Mouse (Mus musculus) bone marrow, adult 2 months (tissue): Measurements from ENCODE around the gene 1700001P01Rik. TPM values are rescaled to one million over a fixed set of nuclear protein-coding genes. Genes with fewer than 3 reads are reported as not detected.

Experiments used
- H3K27ac ChIP-seq: fragments of 200-500 bp; 2 replicates; pipeline ENCODE4 v1.5.1; 2012; ENCODE audit warnings: low read depth, mild to moderate bottlenecking, control low read depth, inconsistent platforms, low read length; ENCODE audit not compliant: control insufficient read depth, poor library complexity, insufficient read depth
- H3K4me1 ChIP-seq: fragments of 200-500 bp; 2 replicates; pipeline ENCODE4 v1.6.1; 2011; ENCODE audit warnings: low read length; ENCODE audit not compliant: control insufficient read depth, insufficient read depth
- H3K4me3 ChIP-seq: fragments of 200-500 bp; replicated peaks from 2 replicates; pipeline ENCODE3; 2011; ENCODE audit warnings: mild to moderate bottlenecking, low read depth, low read length, control low read depth; ENCODE audit not compliant: control insufficient read depth
- CTCF ChIP-seq: fragments of 200-500 bp; IDR thresholded peaks from 2 replicates; pipeline ENCODE4 v1.5.1; 2011; ENCODE audit warnings: low read length, control low read depth; ENCODE audit not compliant: control insufficient read depth, insufficient read depth
- POLR2A ChIP-seq: fragments of 200-500 bp; IDR thresholded peaks from 2 replicates; pipeline ENCODE4 v1.6.1; 2011; ENCODE audit warnings: low read depth, mild to moderate bottlenecking, control low read depth, low read length, borderline replicate concordance; ENCODE audit not compliant: control insufficient read depth
- WGBS: fragments of 180-500 bp; shearing (Covaris S2); methylation state at CpG from one replicate; pipeline ENCODE4 v1.1.7; 2018; 5-methylcytosine and 5-hydroxymethylcytosine counted together
- polyA plus RNA-seq: library from polyadenylated mRNA; stranded (reverse); fragments of >200 nt; gene quantifications from 2 replicates; pipeline ENCODE4 v1.2.4, GENCODE M21; 2011; ENCODE audit warnings: low replicate concordance; ENCODE audit not compliant: missing spikeins, insufficient read depth, insufficient read length

Gene 1700001P01Rik
- polyA plus RNA-seq, 1 experiment: not detected

GRCm38 (mm10) chr11:97728311-97728710 lies 47.4 kb downstream of the 1700001P01Rik start:
- Histone ChIP-seq H3K4me3 (peak overlapping the region; percentile 16), H3K4me1 (peaks cover 17% of the 10 kb centered on the region), H3K27ac (peak overlapping the region; percentile 91)
- WGBS: 13% methylated on average over 7 of the region's 7 CpGs
- TF ChIP-seq CTCF (peak; percentile 2; the same call in 1 of the 2 replicates), POLR2A (no peak)

GRCm38 (mm10) chr11:97723709-97724108 lies 52.0 kb downstream of the 1700001P01Rik start:
- H3K4me3 ChIP-seq: no peak overlapping the region
- H3K4me1 ChIP-seq: peaks cover 16% of the 10 kb centered on the region
- no peak for TF ChIP-seq POLR2A
- H3K27ac ChIP-seq: no peak overlapping the region
- 20% methylated on average over 7 of the region's 7 CpGs for WGBS

Other genes with a start within 250 kb of the 1700001P01Rik start
- 0.23 and 0.57 TPM in 2 replicates for gene Srcin1, start 199.7 kb downstream of the 1700001P01Rik start, polyA plus RNA-seq
- gene Epop, start 146.2 kb downstream of the 1700001P01Rik start, polyA plus RNA-seq: 0.41 and 6.1 TPM in 2 replicates
- gene Mllt6, start 112.5 kb downstream of the 1700001P01Rik start, polyA plus RNA-seq: 13.0 and 23.7 TPM in 2 replicates
- gene Cisd3, start 90.1 kb downstream of the 1700001P01Rik start, polyA plus RNA-seq: 29.3 and 76.0 TPM in 2 replicates
- 7.0 and 10.7 TPM in 2 replicates for gene Pcgf2, start 75.4 kb downstream of the 1700001P01Rik start, polyA plus RNA-seq
- 138 and 152 TPM in 2 replicates for gene Psmb3, start 72.5 kb downstream of the 1700001P01Rik start, polyA plus RNA-seq
- 9.5 and 11.7 TPM in 2 replicates for gene Pip4k2b, start 31.2 kb downstream of the 1700001P01Rik start, polyA plus RNA-seq
- 10.4 and 11.7 TPM in 2 replicates for gene Cwc25, start 9.4 kb downstream of the 1700001P01Rik start, polyA plus RNA-seq
- 550 and 853 TPM in 2 replicates for gene Rpl23, start 6.5 kb upstream of the 1700001P01Rik start, polyA plus RNA-seq
- 48.1 and 99.2 TPM in 2 replicates for gene Lasp1, start 23.1 kb upstream of the 1700001P01Rik start, polyA plus RNA-seq
- gene B230217C12Rik, start 64.9 kb upstream of the 1700001P01Rik start, polyA plus RNA-seq: not detected in 2 replicates
- gene Fbxo47, start 108.2 kb upstream of the 1700001P01Rik start, polyA plus RNA-seq: not detected in 2 replicates
- 2.0 and 11.9 TPM in 2 replicates for gene Plxdc1, start 210.5 kb upstream of the 1700001P01Rik start, polyA plus RNA-seq
- 33.1 and 47.3 TPM in 2 replicates for gene Arl5c, start 220.3 kb upstream of the 1700001P01Rik start, polyA plus RNA-seq
- gene Cacnb1, start 247.1 kb upstream of the 1700001P01Rik start, polyA plus RNA-seq: 4.6 and 5.3 TPM in 2 replicates